Mouse (Mus musculus) neutrophil, adult 5-6 weeks (primary cell): ENCODE measurements around the gene Hmgn1. TPM values are rescaled to one million over a fixed set of nuclear protein-coding genes. Genes with fewer than 3 reads are reported as not detected.
A peak's percentile ranks its signal among the peaks of the same experiment; 100 is the strongest.

Experiments
- ATAC-seq: fragments of 151-379, 151-347 bp; 2 replicates; pipeline ENCODE4 v1.8.0; 2017; ENCODE audit warnings: mild to moderate bottlenecking, moderate TSS enrichment; ENCODE audit not compliant: insufficient number of reproducible peaks, poor library complexity, low FRiP score, severe bottlenecking; ENCODE audit errors: extremely low read depth
- total RNA-seq: library from RNA; stranded (forward); fragments of 200-1000 nt; gene quantifications from 2 replicates; pipeline ENCODE4 v1.2.3, GENCODE M21; 2017

Gene Hmgn1
- total RNA-seq = 97.1 and 160 TPM in 2 replicates

GRCm38 (mm10) chr16:96127657-96128344 is at the start of gene Hmgn1:
Hmgn1 (minus strand) TSS chr16:96127729.
- ATAC-seq = peak; percentile 83

GRCm38 (mm10) chr16:96175399-96175798 is 47.9 kb upstream of the Hmgn1 start:
- ATAC-seq = no peak

- no peak for ATAC-seq
These were observed 46.1 kb upstream of the Hmgn1 start for GRCm38 (mm10) chr16:96173648-96174047.

- ATAC-seq = no peak
These were observed 41.3 kb upstream of the Hmgn1 start for GRCm38 (mm10) chr16:96168837-96169236.

DNA sequence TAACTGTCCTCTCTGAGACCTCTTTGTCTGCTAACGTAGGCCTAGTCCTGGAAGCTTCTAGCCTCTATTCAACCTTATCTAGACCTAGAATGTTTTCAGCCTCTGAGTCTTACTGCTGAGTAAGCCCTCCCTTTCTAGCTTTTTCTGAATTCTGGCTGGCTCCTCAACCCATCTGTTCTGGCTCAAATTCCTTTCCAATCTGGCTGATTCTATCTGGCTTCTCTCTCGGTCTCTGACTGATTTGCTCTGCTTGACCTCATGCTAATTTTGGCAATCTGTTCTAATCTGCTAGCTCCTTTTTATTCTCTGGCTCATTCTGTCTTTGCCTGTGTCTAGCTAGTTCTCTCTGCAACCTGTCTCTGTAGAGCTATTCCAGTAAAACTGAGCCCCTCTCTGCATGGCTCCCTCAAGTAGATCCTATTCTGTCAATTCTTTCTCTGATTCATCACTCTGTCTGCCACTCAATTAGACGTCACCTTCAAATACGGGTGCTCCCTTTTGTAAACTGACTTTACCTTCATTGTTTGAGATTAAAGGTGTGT is 38.3 kb upstream of the Hmgn1 start:
- ATAC-seq = no peak

DNA sequence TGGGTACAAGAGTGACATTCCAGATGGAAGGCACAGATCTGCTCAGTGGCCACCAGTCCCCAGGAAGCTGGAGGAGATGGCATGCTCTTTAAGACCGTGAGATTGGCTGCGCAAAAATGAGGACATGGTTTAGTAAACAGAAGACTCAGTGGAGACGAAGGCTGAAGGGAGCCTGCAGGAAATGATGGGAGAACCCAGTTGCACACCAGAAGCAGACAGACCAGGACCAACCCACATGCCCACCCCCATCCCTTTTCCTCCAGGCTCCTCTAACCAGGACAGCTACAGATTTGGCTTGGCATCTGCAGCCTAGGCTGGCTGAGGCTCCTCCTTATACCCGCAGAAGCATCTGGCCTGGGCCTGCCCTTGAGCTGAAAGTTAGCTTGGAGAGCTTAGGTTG is 33.8 kb upstream of the Hmgn1 start:
- ATAC-seq = no peak

GRCm38 (mm10) chr16:96160927-96161326 is 33.4 kb upstream of the Hmgn1 start:
- ATAC-seq = no peak

DNA sequence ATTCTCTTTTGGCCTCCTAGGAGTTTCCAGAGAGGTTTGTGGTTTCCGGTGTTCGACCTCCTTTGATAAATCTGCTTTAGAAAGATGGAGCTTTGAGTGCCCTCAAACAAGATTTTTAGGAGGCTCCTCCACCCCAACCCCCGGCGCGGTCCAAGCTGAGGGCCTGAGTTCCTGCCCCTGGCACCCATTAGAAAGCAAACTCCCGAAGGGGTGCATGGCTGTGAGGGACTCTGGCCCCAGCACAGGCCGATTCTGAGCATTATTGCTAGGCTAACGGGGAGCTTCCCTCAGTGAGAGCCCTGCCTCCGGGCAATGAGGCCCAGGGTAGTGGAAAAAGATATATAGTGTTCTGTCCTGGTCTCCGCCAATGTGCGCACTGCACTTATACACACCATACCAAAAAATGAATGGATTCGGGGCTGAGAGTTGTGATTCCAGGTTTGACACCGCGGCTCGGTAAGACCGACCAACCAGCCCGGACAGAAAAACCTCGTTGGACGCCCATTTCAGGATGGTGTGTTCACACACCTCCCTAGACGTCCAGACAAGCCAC is 32.3 kb upstream of the Hmgn1 start:
- ATAC-seq = no peak

GRCm38 (mm10) chr16:96159091-96159731 is 31.7 kb upstream of the Hmgn1 start:
- peak; percentile 30; the same call in 1 of the 2 replicates for ATAC-seq

DNA sequence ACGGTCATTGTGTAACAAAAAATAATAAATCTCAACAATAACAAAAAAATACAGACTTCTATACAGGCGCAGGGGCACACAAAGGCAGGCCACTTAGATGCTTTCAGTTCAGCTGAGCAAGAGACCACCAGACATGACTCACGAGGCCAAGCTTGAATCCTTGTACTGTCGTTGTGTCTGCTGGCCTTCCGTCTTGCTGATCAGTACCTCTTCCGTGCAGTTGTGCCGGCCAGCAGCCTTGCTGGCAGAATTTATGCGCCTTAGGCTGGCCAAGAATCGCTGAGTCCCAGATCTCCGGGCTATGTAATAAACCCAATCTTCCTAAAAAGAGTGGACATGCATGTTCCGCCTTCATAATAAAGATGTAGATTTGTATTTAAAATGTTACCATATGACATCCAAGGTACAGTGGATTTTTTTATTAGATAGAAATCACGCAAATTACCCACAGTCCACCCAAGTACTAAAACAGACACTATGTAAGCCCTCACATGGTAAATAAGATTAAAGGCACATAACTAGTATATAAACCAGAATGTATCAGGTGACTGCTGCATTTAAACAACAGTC is 31.1 kb upstream of the Hmgn1 start:
- no peak for ATAC-seq

- ATAC-seq = no peak
These were observed 29.6 kb upstream of the Hmgn1 start for GRCm38 (mm10) chr16:96157171-96157570.

DNA sequence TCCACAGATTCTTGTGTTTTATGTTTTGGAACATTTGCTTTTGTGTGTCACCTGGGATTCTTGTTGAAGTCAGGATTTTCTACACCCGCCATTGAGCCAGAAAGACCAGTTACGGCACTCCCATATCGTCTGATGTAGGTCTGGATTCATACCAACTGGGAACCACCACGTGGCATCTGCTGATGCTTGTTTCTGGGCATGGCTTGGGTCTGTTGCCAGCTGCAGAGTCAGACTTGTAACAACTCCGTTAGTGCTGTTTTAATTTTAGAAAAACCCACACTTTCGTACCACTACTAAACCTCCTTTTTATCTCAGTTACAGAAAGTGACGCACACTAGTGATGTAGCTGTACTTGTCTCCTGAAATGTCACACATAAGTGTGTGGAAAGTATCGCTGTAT is 28.5 kb upstream of the Hmgn1 start:
- no peak for ATAC-seq

DNA sequence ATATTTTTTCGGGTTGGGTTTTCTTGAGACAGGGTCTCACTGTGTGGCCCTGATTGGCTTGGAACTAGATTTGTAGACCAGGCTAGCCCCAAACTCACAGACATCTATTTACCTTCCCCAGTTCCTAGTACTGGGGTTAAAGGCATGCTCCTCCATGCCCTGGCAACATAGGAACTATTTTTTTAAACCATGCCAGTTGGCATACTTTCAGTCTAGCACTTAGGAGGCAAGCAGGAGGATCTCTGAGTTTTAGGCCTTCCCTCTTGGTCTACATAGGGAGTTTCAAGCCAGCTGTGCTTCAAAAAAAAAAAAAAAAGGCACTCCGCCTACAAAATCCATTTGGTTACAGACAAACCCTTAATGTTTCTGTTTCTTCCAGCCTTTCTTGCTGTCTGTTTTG is 26.9 kb upstream of the Hmgn1 start:
- ATAC-seq = no peak

GRCm38 (mm10) chr16:96151551-96151950 is 24.0 kb upstream of the Hmgn1 start:
- peak; percentile 50 for ATAC-seq

GRCm38 (mm10) chr16:96150995-96151394 is 23.5 kb upstream of the Hmgn1 start:
- ATAC-seq = no peak

GRCm38 (mm10) chr16:96149311-96149710 is 21.8 kb upstream of the Hmgn1 start:
- no peak for ATAC-seq

GRCm38 (mm10) chr16:96148834-96149233 is 21.3 kb upstream of the Hmgn1 start:
- no peak for ATAC-seq

DNA sequence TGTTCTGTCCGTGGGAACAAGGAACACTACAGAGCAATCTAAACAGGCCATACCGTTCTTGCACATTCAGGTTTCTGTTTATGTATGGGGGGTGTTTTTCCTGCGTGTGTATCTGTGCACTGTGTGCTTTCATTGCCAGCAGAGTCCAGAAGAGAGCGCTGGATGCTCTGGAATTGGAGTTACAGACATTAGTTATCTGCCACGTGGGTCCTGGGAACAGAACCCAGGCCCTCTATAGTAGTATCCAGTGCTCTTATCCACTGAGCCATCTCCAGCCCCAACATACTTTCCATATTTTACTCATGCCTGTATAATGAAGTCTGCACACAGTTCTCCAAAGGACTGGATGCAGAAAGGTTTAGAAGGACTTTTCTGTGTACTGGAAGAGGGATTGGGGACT is 18.3 kb upstream of the Hmgn1 start:
- ATAC-seq = no peak

DNA sequence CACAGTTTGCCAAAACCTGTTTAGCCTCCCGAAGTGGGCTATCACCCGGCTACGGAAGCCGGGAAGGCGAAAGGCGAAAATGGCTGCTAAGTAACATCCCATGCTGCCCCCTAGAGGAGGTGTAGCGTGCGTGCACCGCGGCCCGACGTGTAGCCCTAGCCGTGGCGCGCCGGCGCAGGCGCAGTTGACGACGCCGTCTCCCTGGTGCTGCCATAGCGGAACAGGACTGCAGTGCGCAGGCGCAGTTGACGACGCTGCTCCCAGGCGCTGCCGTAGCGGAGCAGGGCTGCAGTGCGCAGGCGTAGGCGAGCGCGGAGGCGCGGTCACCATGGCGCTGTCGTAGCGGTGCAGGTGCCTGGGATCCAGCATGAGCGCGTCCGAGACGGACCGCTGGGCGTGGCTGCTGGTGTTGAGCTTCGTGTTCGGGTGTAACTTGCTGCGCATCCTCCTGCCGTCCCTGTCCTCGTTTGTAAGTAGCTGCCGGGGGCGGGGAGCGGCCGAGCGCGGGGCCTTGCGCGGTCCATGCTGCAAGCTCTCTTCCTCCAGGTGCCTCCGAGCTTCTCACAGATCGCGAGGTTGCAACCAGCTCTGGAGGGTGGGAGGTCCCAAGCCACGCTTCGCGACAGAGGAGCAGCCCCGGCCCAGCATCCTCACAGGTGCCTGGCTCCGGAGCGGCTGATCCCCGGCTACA is 17.7 kb upstream of the Hmgn1 start, which contains the start of gene Wrb:
Wrb (plus strand) TSS at position 298 of the 691 bp plus-strand sequence.
- ATAC-seq = peak; percentile 92
